Mouse (Mus musculus) forebrain, embryonic 13.5 days (tissue): ENCODE data around the gene Filip1l. TPM values are rescaled to one million over a fixed set of nuclear protein-coding genes. Genes with fewer than 3 reads are reported as not detected.
A peak's percentile ranks its signal among the peaks of the same experiment; 100 is the strongest.
"Not testable (repeated sequence)": the region's sequence is repeated elsewhere in the genome, so short reads cannot be mapped to it uniquely, and the experiment has no call there.

Experiments
- ATAC-seq: fragments of 200-750 bp; cut with Nextera tagmentation; 2 replicates; pipeline ENCODE4 v1.8.0; 2017
- H3K27ac ChIP-seq: fragments of 300-500 bp; sonication (generic); 2 replicates; pipeline ENCODE4 v1.5.1; 2015; ENCODE audit warnings: inconsistent platforms, mild to moderate bottlenecking, moderate library complexity
- H3K27me3 ChIP-seq: fragments of 300-500 bp; sonication (generic); 2 replicates; pipeline ENCODE4 v1.6.1; 2015; ENCODE audit warnings: mild to moderate bottlenecking, inconsistent platforms
- H3K36me3 ChIP-seq: fragments of 300-500 bp; sonication (generic); 2 replicates; pipeline ENCODE4 v1.6.1; 2015; ENCODE audit warnings: mild to moderate bottlenecking, inconsistent platforms; ENCODE audit not compliant: poor library complexity, severe bottlenecking
- H3K4me1 ChIP-seq: fragments of 300-500 bp; sonication (generic); 2 replicates; pipeline ENCODE4 v1.6.1; 2015; ENCODE audit warnings: inconsistent platforms
- H3K4me2 ChIP-seq: fragments of 300-500 bp; sonication (generic); 2 replicates; pipeline ENCODE4 v1.6.1; 2015; ENCODE audit warnings: inconsistent platforms, mild to moderate bottlenecking, moderate library complexity
- H3K4me3 ChIP-seq: fragments of 300-500 bp; sonication (generic); 2 replicates; pipeline ENCODE4 v1.5.1; 2015; ENCODE audit warnings: mild to moderate bottlenecking, inconsistent platforms
- H3K9ac ChIP-seq: fragments of 300-500 bp; sonication (generic); 2 replicates; pipeline ENCODE4 v1.6.1; 2015; ENCODE audit warnings: mild to moderate bottlenecking, inconsistent platforms
- H3K9me3 ChIP-seq: fragments of 300-500 bp; sonication (generic); replicated peaks from 2 replicates; pipeline ENCODE4 v1.6.1; 2016; ENCODE audit warnings: inconsistent platforms
- WGBS: fragments of 180-500 bp; shearing (Covaris S2); methylation state at CpG from one replicate; pipeline ENCODE4 v1.1.7; 2015; 5-methylcytosine and 5-hydroxymethylcytosine counted together
- polyA plus RNA-seq: library from polyadenylated mRNA; unstranded; fragments of >200 nt; fragmentation: Nextera tagmentation; extraction: Ambion mirVana; gene quantifications from 2 replicates; pipeline ENCODE4 v1.2.1, GENCODE M21; 2015

Gene Filip1l
- polyA plus RNA-seq, 1 experiment from 2014 or later: 1.9 TPM

DNA sequence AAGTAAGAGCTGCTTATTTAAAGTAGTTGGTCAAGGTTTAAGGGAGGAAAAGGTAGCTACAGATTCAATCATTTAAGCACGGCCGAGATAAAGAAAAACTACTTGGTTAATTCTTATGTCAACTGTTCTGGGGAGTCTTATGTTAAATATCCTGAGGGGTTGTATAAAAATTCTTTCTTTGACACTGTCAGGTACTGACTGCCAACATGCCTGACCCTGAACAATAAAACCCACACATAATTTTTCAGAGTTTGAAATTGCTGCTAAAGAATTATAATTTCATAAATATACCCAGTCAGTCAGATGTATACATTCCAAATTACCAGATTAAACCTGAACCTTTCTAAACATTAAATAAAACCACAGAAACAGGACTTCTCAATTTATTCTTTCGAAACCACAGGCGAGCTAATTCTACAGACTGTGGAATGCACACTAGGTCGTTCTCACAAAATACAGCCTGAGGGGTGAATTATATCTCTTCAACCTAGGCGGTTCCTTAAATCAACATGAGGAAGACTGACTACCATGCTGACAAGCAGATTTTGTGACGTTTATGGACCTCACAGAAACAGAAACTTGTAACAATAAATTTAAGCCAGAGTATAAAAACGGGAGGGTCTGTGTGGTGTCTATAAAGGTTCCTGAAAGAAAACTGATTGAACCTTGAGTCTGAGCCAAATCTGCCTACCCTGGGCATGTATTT lies 30.5 kb downstream of the Filip1l start:
- 87% methylated on average over 8 of the region's 8 CpGs for WGBS
- no peak overlapping the region for H3K27ac ChIP-seq
- H3K9ac ChIP-seq: no peak overlapping the region
- no peaks in the 10 kb centered on the region for H3K36me3 ChIP-seq
- no peaks in the 10 kb centered on the region for H3K27me3 ChIP-seq
- 0 out of 2 replicates have a peak, but pooled peaks cover 4% of the 10 kb centered on the region for H3K9me3 ChIP-seq
- H3K4me2 ChIP-seq: no peak overlapping the region
- ATAC-seq: no peak
- no peaks in the 10 kb centered on the region for H3K4me1 ChIP-seq
- H3K4me3 ChIP-seq: no peak overlapping the region

DNA sequence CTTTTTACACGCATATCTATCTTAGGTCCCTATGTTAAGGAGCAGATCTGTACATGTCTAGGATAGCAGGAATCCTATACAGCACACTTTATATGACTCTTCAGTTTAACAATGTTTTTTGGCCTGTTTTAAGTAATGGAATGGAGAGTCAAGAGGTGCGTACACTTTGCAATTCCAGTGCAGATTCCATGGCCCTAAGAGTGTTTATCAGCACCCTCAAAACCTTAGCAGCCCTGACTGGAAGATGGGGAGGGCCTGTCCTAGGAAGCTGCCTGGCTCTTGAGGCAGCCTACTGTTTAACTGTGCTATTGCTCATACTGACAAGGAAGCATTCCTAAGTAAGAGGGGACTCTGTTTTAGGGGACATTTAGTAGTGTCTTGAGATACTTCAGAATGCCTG lies 31.4 kb downstream of the Filip1l start:
- ATAC-seq: no peak
- Histone ChIP-seq H3K4me2 (no peak overlapping the region), H3K27ac (no peak overlapping the region), H3K4me1 (no peaks in the 10 kb centered on the region), H3K27me3 (no peaks in the 10 kb centered on the region), H3K4me3 (no peak overlapping the region), H3K9me3 (0 out of 2 replicates have a peak, but pooled peaks cover 4% of the 10 kb centered on the region), H3K36me3 (no peaks in the 10 kb centered on the region), H3K9ac (no peak overlapping the region)
- WGBS: 96% methylated on average over 2 of the region's 2 CpGs

DNA sequence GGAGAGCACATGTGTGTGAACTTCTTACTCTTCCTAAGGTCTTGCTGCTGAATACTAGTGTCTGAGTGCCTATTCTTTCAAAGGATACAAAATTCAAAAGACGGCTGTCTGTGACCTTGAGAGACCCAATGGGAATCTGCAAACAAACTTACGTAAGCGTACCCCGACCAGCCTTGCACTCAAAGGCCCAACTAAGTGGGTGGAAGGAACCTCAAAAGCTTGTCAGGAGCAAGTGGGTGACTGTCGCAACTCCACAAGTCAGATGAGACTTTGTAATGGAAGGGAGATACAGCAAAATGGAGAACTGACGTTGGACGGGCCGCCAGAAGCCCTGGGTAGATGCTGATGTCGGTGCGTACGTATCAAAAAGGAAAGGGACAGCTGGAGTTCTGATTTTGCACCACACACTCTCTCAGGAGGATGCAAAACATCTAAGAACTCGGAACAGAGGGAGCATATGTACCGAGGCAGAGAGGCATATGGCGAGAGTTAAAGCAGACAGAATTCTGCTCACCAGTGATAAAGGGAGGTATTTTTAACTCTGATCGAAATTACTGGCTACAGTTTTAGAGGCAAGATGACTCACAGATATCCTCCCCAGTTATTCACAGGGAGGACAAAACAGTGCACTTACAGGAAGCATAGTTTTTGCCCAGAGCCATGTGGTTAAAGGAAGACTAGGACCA lies 36.8 kb downstream of the Filip1l start:
- H3K9me3 ChIP-seq: no peaks in the 10 kb centered on the region
- H3K27me3 ChIP-seq: no peaks in the 10 kb centered on the region
- no peaks in the 10 kb centered on the region for H3K36me3 ChIP-seq
- 90% methylated on average over 15 of the region's 15 CpGs for WGBS
- no peak overlapping the region for H3K9ac ChIP-seq
- ATAC-seq: no peak
- no peak overlapping the region for H3K4me3 ChIP-seq
- H3K4me2 ChIP-seq: no peak overlapping the region
- H3K4me1 ChIP-seq: no peaks in the 10 kb centered on the region
- H3K27ac ChIP-seq: no peak overlapping the region

DNA sequence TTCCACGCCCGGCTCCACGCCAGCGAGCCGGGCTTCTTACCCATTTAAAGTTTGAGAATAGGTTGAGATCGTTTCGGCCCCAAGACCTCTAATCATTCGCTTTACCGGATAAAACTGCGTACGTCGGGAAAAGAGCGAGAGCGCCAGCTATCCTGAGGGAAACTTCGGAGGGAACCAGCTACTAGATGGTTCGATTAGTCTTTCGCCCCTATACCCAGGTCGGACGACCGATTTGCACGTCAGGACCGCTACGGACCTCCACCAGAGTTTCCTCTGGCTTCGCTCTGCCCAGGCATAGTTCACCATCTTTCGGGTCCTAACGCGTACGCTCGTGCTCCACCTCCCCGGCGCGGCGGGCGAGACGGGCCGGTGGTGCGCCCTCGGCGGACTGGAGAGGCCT lies 38.3 kb downstream of the Filip1l start:
- H3K4me2 ChIP-seq, H3K36me3 ChIP-seq, H3K9ac ChIP-seq, H3K4me1 ChIP-seq, H3K9me3 ChIP-seq, ATAC-seq, H3K27me3 ChIP-seq, H3K27ac ChIP-seq, H3K4me3 ChIP-seq: not testable (repeated sequence)
- 35% methylated on average over 28 of the region's 39 CpGs for WGBS

DNA sequence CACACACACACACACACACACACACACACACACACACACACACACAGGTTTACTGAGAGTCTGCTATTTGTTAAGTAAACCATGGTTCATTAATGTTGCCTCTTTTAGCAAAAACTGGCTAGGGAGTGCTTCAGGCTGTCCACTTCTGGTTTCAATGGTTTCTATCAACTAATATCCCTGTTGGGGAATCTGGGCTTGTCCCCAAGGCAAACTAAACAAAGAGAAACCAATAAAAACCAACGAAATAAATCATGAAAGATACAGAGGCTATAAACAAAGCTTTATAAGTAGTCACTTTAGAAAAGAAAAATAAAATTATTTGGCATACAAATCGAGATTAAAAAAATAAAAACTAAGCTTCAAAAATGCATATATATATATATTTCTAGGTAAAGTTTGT lies 39.6 kb downstream of the Filip1l start:
- no peaks in the 10 kb centered on the region for H3K9me3 ChIP-seq
- H3K27me3 ChIP-seq: no peaks in the 10 kb centered on the region
- no peaks in the 10 kb centered on the region for H3K36me3 ChIP-seq
- H3K4me2 ChIP-seq: no peak overlapping the region
- H3K27ac ChIP-seq: no peak overlapping the region
- 80% methylated on average over 2 of the region's 2 CpGs for WGBS
- no peak overlapping the region for H3K4me3 ChIP-seq
- no peak for ATAC-seq
- H3K9ac ChIP-seq: no peak overlapping the region
- H3K4me1 ChIP-seq: no peaks in the 10 kb centered on the region

DNA sequence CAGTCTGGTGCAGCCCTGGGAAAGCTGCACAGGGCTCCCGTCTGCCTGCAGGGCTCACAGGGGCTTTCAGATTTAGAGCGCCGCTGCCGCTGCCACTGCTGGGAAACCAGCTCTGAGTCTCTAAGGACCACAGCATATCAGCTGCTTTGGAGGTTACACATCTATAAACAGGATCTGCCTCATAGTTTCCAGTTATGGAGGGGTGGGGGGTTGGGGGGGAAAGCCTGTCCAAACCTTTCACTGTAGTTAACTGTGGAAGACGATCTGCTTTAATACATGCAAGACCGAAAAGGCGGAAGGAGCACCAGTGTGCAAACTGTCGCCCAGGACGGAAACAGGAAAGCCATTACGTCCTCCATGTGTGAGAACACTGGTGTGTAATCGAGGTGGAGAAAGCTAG lies 40.3 kb downstream of the Filip1l start:
- ATAC-seq: no peak
- 76% methylated on average over 11 of the region's 11 CpGs for WGBS

DNA sequence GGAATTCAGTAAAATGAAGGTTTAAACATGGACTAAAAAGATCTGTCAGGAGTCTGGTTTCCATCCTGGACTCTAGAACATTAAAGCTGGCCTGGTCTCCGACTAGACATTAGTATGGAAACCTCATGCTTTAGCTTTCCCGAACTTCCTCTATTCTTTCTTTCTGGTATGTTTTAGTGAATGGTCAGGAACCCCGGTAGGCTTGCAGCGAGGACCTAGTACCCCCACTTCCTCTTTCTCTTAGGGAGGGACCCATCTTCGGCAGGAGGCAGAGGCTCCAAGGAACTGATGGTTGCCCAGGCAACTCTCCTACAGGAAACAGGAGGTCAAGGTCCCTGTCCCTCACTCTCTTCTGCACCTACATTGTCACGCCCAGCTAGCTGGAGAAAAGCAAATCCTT lies 43.4 kb downstream of the Filip1l start:
- no peak overlapping the region for H3K4me3 ChIP-seq
- no peaks in the 10 kb centered on the region for H3K4me1 ChIP-seq
- no peaks in the 10 kb centered on the region for H3K9me3 ChIP-seq
- 85% methylated on average over 6 of the region's 6 CpGs for whole genome bisulfite sequencing
- H3K27me3 ChIP-seq: no peaks in the 10 kb centered on the region
- no peak for ATAC-seq
- H3K27ac ChIP-seq: no peak overlapping the region
- H3K4me2 ChIP-seq: no peak overlapping the region
- H3K9ac ChIP-seq: no peak overlapping the region
- H3K36me3 ChIP-seq: no peaks in the 10 kb centered on the region

More for the DNA sequence above, 40.3 kb downstream of the Filip1l start:
- Histone ChIP-seq H3K9me3 (no peaks in the 10 kb centered on the region), H3K9ac (no peak overlapping the region), H3K27me3 (no peaks in the 10 kb centered on the region), H3K4me2 (no peak overlapping the region), H3K4me3 (no peak overlapping the region), H3K4me1 (no peaks in the 10 kb centered on the region), H3K36me3 (no peaks in the 10 kb centered on the region), H3K27ac (no peak overlapping the region)

DNA sequence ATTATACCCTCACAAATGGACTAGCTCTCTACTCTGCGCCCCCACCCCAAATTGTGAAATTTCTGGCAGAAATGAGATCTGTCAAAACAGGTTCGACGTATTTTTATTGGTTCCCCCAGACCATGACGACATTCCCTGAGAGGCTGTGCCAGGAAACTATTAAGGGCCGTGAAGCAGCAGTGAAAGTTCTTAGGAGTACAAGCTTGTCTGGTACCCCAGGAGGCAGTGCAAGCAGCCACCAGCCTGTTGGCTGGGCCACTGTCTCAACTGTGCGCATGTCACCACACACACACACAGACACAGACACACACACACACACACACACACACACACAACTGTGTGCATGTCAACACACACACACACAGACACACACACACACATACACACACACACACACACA lies 45.0 kb downstream of the Filip1l start:
- Histone ChIP-seq H3K9ac (no peak overlapping the region), H3K9me3 (no peaks in the 10 kb centered on the region), H3K4me1 (no peaks in the 10 kb centered on the region), H3K27ac (no peak overlapping the region), H3K4me2 (no peak overlapping the region), H3K27me3 (no peaks in the 10 kb centered on the region), H3K36me3 (no peaks in the 10 kb centered on the region), H3K4me3 (no peak overlapping the region)
- WGBS: 80% methylated on average over 6 of the region's 6 CpGs
- peak; percentile 23; the same call in 1 of the 2 replicates for ATAC-seq

DNA sequence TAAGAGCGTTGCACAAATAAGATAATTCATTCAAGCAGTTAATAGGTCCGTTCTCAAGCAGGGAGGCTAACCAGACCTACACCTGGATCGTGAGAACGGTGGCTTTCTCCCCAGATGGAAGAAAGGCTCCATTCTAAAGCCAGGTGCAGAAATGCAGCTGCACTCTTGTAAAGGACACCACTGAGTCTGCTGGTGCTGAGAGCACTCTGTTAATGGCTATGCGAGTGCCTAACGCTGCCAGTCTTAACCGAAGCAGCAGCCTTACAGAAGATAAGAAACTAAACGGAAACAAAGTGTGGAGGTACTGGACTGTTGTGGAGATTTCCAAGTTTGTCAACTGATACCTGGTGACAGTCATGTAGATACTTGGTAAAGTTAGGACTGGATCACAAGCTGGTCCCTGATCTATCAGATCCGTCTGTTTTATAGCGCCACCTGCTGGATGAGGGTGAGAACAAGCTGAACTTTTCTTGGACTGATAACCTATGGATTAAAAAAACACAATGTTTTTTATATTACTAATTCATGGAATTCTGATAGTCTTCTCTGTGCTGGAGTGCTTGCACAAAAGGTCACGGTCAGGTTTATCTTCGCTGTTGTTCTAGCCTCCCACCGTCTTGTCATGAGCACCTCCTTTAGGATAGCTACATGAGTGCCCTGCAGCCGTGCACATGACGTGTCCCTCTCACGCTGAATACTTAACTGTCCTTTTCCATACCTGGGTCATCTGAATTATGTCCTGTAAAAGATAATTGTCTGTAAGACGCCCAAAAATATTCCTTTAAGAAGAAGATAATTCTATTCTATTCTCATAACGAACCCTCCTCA lies 45.7 kb downstream of the Filip1l start:
- 51% methylated on average over 18 of the region's 18 CpGs for WGBS
- Histone ChIP-seq H3K27ac (no peak overlapping the region), H3K4me1 (no peaks in the 10 kb centered on the region), H3K36me3 (no peaks in the 10 kb centered on the region), H3K9me3 (no peaks in the 10 kb centered on the region), H3K27me3 (no peaks in the 10 kb centered on the region), H3K9ac (no peak overlapping the region), H3K4me2 (no peak overlapping the region), H3K4me3 (no peak overlapping the region)
- peak; percentile 72 for ATAC-seq

DNA sequence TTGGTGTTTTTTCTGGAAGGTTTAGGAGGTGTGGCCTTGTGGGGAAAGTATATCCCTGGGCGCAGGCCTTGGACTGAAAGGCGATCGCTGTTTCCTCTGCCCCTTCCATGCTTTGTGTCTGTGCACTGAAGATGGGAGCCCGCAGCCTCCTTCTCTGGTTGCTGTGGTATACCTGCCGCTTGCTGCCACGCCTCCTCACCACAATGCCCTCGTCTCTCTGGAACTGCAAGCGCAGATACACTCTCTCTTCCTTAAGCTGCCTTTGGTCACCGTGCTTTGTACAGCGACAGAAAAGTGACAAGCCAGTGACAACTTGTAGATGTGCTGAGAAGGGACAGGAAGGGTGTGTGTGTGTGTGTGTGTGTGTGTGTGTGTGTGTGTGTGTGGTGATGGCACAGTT lies 46.7 kb downstream of the Filip1l start:
- Histone ChIP-seq H3K9ac (no peak overlapping the region), H3K4me1 (no peaks in the 10 kb centered on the region), H3K27ac (no peak overlapping the region), H3K4me2 (no peak overlapping the region), H3K36me3 (no peaks in the 10 kb centered on the region), H3K9me3 (no peaks in the 10 kb centered on the region), H3K27me3 (no peaks in the 10 kb centered on the region), H3K4me3 (no peak overlapping the region)
- WGBS: 88% methylated on average over 10 of the region's 10 CpGs
- no peak for ATAC-seq

DNA sequence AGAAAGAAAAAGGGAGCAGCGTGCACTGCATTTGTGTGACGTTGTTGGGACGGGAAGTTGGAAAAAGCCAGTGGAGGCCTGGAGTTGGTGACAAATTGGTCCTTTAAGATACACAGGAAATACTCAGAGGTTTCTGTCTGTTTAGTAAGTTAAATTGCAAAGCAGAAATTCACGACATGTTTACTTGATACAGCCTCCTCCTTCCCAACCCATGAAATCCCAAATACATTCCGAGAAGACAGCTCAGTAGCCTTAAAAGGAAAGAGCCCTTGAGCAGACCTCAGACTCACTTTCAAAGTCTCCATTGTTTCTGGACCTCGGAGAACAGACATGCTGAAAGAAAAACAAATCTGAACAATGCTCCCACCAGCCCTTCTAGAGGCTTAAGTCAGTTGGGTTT lies 48.8 kb downstream of the Filip1l start:
- Histone ChIP-seq H3K27ac (no peak overlapping the region), H3K9me3 (no peaks in the 10 kb centered on the region), H3K4me3 (no peak overlapping the region), H3K36me3 (no peaks in the 10 kb centered on the region), H3K4me2 (no peak overlapping the region), H3K4me1 (no peaks in the 10 kb centered on the region), H3K9ac (no peak overlapping the region), H3K27me3 (no peaks in the 10 kb centered on the region)
- WGBS: 63% methylated on average over 6 of the region's 6 CpGs
- no peak for ATAC-seq

DNA sequence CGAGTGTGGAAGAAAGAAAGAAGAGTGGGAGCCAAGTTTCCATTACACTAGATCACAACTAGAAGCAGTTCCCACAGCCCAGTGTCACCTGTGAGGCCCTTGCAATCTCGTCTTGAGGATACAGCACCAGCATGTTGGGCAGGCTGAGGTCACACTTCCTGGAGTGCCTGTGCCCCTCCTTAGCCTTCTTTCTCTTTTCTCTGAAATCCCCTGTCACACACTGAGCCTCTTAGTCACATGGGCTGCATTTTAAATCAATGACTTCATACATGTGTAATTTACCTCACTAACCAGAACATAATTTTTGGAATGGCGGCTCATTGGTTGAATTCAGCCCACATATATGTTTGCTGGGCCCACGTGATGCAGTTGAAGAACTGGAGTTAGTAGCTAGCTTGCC lies 50.0 kb downstream of the Filip1l start:
- Histone ChIP-seq H3K27ac (no peak overlapping the region), H3K36me3 (no peaks in the 10 kb centered on the region), H3K27me3 (no peaks in the 10 kb centered on the region), H3K4me2 (no peak overlapping the region), H3K4me1 (no peaks in the 10 kb centered on the region), H3K9ac (no peak overlapping the region), H3K4me3 (no peak overlapping the region), H3K9me3 (no peaks in the 10 kb centered on the region)
- 81% methylated on average over 4 of the region's 4 CpGs for WGBS
- ATAC-seq: no peak
